Mouse (Mus musculus) small intestine, adult 10 weeks (tissue): ENCODE measurements around the gene Chrnb2. TPM values are rescaled to one million over a fixed set of nuclear protein-coding genes. Genes with fewer than 3 reads are reported as not detected.

Experiments
- polyA plus RNA-seq: library from polyadenylated mRNA; stranded (reverse); fragments of 350-450 nt; fragmentation: Illumina TruSeq; extraction: RNeasy Lipid Tissue Mini Kit (QIAGEN cat#74804); gene quantifications from one replicate; pipeline ENCODE4 v1.2.3, GENCODE M21; 2014; ENCODE audit warnings: low replicate concordance

Gene Chrnb2
- polyA plus RNA-seq = 0.33 TPM

DNA sequence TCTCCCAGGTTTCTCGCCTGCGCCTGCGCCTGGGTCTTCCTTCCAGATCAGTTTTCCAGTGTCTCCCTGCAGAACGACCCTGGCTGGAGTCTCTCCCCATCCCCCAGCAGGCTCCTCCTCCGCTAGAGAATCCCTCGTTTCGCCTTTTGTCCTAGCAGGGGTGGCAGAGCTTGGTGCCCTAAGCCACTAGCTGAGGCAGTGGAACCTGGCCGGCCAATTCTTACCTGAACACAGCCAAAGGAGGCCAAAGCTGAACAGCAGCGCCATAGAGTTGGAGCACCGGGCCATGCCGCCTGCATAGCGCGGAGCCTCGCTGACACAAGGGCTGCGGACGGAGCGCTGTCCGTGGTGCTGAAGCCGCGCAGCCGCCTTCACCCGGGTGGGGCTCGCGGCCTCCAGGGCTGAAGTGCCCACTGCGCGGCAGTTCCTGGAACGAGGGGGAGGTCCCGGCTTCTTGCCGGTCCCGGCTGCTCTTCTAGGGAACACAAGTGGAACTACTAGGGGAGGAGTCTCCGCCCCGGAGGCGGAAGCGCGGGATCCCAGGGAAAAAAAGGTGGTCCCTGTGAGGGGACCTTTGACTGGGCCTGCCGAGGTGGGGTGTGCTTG is at the start of gene Chrnb2:
Gene Chrnb2 (minus strand): TSS at position 514 of the 606 bp plus-strand sequence.

DNA sequence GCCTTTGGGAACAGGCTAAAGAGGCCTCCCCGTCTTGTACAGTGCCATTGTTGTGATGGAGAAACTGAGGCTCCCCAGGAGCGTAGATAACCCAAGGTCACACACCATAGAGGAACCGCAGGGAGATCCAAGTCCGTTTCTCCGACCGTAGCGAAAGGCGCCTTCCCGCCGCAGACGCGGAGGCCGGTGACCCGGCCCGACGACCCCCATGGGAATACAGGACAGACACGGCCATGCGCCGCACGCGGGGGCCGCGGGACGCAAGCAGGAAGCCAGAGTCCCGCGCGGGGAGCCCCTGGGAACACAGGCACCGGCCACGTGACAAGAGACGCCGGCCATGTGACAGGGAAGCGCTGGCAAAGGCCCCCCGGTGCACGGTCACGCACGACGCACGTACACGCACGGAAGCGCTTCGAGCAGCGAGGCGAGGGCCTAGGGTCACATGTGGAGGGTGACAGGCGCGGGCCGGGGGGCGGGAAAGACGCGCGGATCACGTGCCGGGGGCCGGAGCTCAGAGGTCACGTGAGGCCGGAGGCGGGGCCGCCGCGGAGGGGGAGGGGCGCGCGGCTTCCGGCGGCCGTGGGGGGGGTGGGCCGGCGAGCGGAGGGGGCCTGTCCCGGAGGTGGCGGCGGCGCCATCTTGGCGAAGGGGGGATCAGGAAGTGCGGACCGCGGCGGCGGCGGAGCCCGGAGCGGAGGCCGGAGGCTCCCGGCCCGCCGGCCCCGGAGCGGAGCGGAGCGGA is 8.7 kb upstream of the Chrnb2 start, which contains the start of gene Ube2q1:
Gene Ube2q1 (plus strand): TSS at position 649 of the 742 bp plus-strand sequence.

DNA sequence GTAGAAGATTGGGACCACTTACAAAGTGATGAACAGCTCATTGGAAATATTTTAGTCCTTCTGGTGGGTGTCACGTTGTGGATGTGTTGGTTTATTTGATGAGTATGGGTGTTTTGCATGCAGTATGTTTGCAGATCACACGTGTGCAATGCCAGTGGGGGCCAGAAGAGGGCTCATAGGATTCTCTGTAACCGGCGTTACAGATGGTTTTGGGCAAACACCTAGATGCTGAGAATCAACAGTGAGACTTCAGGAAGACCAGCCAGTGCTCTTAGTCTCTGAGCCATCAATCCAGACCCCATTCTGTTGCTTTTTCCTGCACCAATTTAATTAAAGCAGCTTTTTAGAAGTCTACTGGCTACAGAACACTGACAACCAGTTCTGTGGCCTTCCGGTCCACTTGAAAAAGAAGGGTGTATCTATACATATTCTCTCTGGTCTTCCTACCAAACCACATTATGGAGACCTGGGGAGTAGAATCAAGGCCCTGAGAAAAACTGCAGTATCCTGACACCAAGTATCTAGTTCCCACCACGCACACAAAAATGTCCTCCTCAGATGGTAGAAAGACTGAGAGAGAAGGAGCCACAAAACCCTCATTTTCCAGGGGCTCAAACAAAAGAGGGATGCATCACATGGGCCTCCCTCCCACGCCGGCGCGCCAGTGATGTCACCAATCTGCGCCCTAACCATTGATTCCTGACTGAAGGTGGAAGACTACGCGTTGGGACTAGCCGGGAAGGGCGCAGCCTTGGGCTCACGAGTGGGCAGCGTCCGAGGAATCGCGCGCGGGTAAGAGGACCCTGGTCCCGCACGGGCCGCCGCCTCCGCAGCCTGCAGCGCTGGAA is 49.8 kb downstream of the Chrnb2 start, which contains the start of gene Adar:
Gene Adar (plus strand): TSS at position 664 of the 848 bp plus-strand sequence.

Other genes starting within 250 kb of the Chrnb2 start
- gene Kcnn3, start 244.5 kb downstream of the Chrnb2 start, polyA plus RNA-seq = 4.5 TPM
- 4.4 TPM for gene Adar, start 49.6 kb downstream of the Chrnb2 start, polyA plus RNA-seq
- gene Ube2q1, start 9.0 kb upstream of the Chrnb2 start, polyA plus RNA-seq = 69.1 TPM
- gene She, start 66.7 kb upstream of the Chrnb2 start, polyA plus RNA-seq = 2.5 TPM
- 1.8 TPM for gene Il6ra, start 148.6 kb upstream of the Chrnb2 start, polyA plus RNA-seq
- gene Atp8b2, start 198.9 kb upstream of the Chrnb2 start, polyA plus RNA-seq = 4.0 TPM
- gene Hax1, start 234.1 kb upstream of the Chrnb2 start, polyA plus RNA-seq = 26.7 TPM